Mouse (Mus musculus): Measurements from ENCODE around the gene Dclre1a. TPM values are rescaled to one million over a fixed set of nuclear protein-coding genes. Genes with fewer than 3 reads are reported as not detected.

Gene Dclre1a
- polyA plus RNA-seq (2012; rRNA removed): 2.1 and 3.1 TPM in 2 replicates

DNA sequence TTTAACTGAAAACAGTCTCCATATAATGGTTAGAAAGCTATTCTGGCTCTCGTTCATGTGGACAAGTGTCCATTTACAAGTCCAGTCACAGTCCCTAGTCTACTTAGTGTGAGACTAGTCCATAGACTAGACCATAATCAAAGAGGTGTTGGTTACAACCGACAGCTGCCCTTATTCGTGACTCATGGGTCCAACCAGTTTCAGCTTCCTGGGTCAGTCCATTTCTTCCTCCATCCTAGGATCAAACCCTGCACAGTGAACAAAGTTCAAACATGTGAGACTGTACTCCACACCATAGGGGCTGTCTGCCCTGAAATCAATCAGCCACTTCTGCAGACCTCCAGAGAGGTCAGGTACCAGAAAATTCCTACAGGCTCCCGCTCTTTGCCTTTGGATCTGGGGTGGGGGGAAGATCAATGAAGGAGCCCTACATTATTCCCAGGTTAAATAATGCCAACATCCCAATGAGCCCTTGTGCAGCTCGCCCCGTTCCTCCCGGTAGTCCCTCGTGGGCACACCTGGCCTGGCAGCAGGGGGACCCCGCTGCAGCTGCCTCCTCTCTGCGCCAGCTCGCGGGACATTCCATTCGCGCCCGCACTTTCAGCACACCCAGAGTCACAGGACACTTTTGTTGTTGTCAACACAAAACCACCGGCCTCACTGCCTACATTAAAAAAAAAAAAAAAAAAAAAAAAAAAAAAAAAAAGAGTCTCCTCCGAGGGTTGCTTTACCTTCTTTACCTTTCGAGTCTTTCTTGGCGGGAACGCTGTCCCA, at the start of gene Dclre1a:
Gene Dclre1a (minus strand): TSS at position 767 of the 774 bp plus-strand sequence.
- H3K4me3 ChIP-seq (ENCODE audit: control insufficient read depth, insufficient read depth, low read length): peak within 1 kb of the TSS; percentile 85
- H3K27me3 ChIP-seq (ENCODE audit: control insufficient read depth, insufficient read depth, low read length): no peaks in the 10 kb centered on the region
- peak; percentile 82 for DNase-seq
- H3K36me3 ChIP-seq (ENCODE audit: control insufficient read depth, insufficient read depth, low read length): peaks cover 9% of the 10 kb centered on the region
- TF ChIP-seq POLR2A (IDR thresholded peaks at IDR 0.05; ENCODE audit: control insufficient read depth, extremely low read depth, insufficient read depth, low read length, poor library complexity): no peak
- TF ChIP-seq CTCF (IDR thresholded peaks at IDR 0.05; ENCODE audit: borderline replicate concordance, control insufficient read depth, extremely low read depth, insufficient read depth, low read length, poor library complexity): no peak
- H3K27ac ChIP-seq (ENCODE audit: control insufficient read depth, insufficient read depth, low read length): no peak within 1 kb of the TSS; the same call in 1 of the 2 replicates
- 13% methylated on average over 20 of the region's 20 CpGs for WGBS
- H3K4me1 ChIP-seq (replicated peaks; ENCODE audit: control insufficient read depth, insufficient read depth, low read length): peaks cover 4% of the 10 kb centered on the region; the same call in 1 of the 2 replicates

DNA sequence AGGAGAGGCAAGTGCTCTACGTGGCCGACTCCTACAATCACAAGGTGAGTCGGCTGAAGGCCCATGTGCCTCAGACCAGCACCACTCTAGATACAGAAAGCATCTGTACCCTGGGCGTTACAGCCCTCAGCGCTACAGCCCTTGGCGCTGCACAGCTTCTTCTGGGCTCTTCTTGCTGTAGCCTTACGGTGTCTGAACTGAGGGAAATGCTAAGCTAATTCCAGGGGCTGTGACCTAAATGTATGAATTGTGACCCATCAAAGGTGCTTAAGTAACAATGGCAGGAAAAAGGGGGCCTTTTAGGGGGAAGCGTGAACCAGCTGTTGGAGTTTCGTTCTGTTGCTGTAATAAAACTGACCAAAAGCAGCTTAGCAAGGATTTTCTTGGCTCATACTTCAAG, 44.5 kb upstream of the Dclre1a start:
- H3K4me3 ChIP-seq (ENCODE audit: control insufficient read depth, insufficient read depth, low read length): no peak overlapping the region
- TF ChIP-seq POLR2A (IDR thresholded peaks at IDR 0.05; ENCODE audit: control insufficient read depth, extremely low read depth, insufficient read depth, low read length, poor library complexity) (no peak), CTCF (IDR thresholded peaks at IDR 0.05; ENCODE audit: borderline replicate concordance, control insufficient read depth, extremely low read depth, insufficient read depth, low read length, poor library complexity) (no peak)
- no peak overlapping the region for H3K27ac ChIP-seq (ENCODE audit: control insufficient read depth, insufficient read depth, low read length)
- no peak for DNase-seq
- H3K27me3 ChIP-seq (ENCODE audit: control insufficient read depth, insufficient read depth, low read length): no peaks in the 10 kb centered on the region
- H3K4me1 ChIP-seq (replicated peaks; ENCODE audit: control insufficient read depth, insufficient read depth, low read length): no peaks in the 10 kb centered on the region
- 98% methylated on average over 9 of the region's 9 CpGs for WGBS
- peaks cover 46% of the 10 kb centered on the region for H3K36me3 ChIP-seq (ENCODE audit: control insufficient read depth, insufficient read depth, low read length)

- DNase-seq: no peak
- TF ChIP-seq CTCF (IDR thresholded peaks at IDR 0.05; ENCODE audit: borderline replicate concordance, control insufficient read depth, extremely low read depth, insufficient read depth, low read length, poor library complexity) (no peak), POLR2A (IDR thresholded peaks at IDR 0.05; ENCODE audit: control insufficient read depth, extremely low read depth, insufficient read depth, low read length, poor library complexity) (no peak)
- Histone ChIP-seq H3K36me3 (ENCODE audit: control insufficient read depth, insufficient read depth, low read length) (peaks cover 37% of the 10 kb centered on the region), H3K4me1 (replicated peaks; ENCODE audit: control insufficient read depth, insufficient read depth, low read length) (no peaks in the 10 kb centered on the region), H3K4me3 (ENCODE audit: control insufficient read depth, insufficient read depth, low read length) (no peak overlapping the region), H3K27me3 (ENCODE audit: control insufficient read depth, insufficient read depth, low read length) (no peaks in the 10 kb centered on the region), H3K27ac (ENCODE audit: control insufficient read depth, insufficient read depth, low read length) (no peak overlapping the region)
- 92% methylated on average over 3 of the region's 3 CpGs for WGBS
Observed at GRCm38 (mm10) chr19:56590250-56590649, 42.2 kb upstream of the Dclre1a start.

DNA sequence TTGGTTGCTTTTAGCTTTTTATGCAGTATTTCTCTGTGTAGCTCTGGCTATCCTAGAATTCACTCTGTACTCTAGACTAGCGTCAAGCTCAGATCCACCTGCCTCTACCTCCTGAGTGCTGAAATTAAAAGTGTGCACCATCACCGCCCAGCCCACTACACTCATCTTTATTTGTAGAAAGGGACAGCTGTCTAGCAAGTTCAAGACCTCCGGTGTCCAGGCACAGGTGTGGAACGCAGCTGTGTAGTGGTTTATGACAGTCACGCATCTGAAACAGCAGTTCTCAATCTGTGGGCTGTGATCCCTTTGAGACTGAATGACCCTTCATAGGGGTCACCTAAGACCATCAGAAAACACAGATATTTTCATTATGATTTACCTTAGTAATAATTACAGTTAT, 41.4 kb upstream of the Dclre1a start:
- DNase-seq: no peak
- Histone ChIP-seq H3K27ac (ENCODE audit: control insufficient read depth, insufficient read depth, low read length) (no peak overlapping the region), H3K4me3 (ENCODE audit: control insufficient read depth, insufficient read depth, low read length) (no peak overlapping the region), H3K36me3 (ENCODE audit: control insufficient read depth, insufficient read depth, low read length) (peaks cover 37% of the 10 kb centered on the region), H3K4me1 (replicated peaks; ENCODE audit: control insufficient read depth, insufficient read depth, low read length) (no peaks in the 10 kb centered on the region), H3K27me3 (ENCODE audit: control insufficient read depth, insufficient read depth, low read length) (no peaks in the 10 kb centered on the region)
- WGBS: 98% methylated on average over 5 of the region's 5 CpGs
- no peak for TF ChIP-seq CTCF (IDR thresholded peaks at IDR 0.05; ENCODE audit: borderline replicate concordance, control insufficient read depth, extremely low read depth, insufficient read depth, low read length, poor library complexity)
- TF ChIP-seq POLR2A (IDR thresholded peaks at IDR 0.05; ENCODE audit: control insufficient read depth, extremely low read depth, insufficient read depth, low read length, poor library complexity): no peak

- H3K4me1 ChIP-seq (replicated peaks; ENCODE audit: control insufficient read depth, insufficient read depth, low read length): no peaks in the 10 kb centered on the region
- 95% methylated on average over 6 of the region's 6 CpGs for WGBS
- TF ChIP-seq POLR2A (IDR thresholded peaks at IDR 0.05; ENCODE audit: control insufficient read depth, extremely low read depth, insufficient read depth, low read length, poor library complexity) (no peak), CTCF (IDR thresholded peaks at IDR 0.05; ENCODE audit: borderline replicate concordance, control insufficient read depth, extremely low read depth, insufficient read depth, low read length, poor library complexity) (no peak)
- peaks cover 34% of the 10 kb centered on the region for H3K36me3 ChIP-seq (ENCODE audit: control insufficient read depth, insufficient read depth, low read length)
- no peak overlapping the region for H3K4me3 ChIP-seq (ENCODE audit: control insufficient read depth, insufficient read depth, low read length)
- no peak for DNase-seq
- H3K27me3 ChIP-seq (ENCODE audit: control insufficient read depth, insufficient read depth, low read length): no peaks in the 10 kb centered on the region
- H3K27ac ChIP-seq (ENCODE audit: control insufficient read depth, insufficient read depth, low read length): no peak overlapping the region
Observed at GRCm38 (mm10) chr19:56589008-56589407, 41.0 kb upstream of the Dclre1a start.

- WGBS: 92% methylated on average over 6 of the region's 6 CpGs
- DNase-seq: no peak
- Histone ChIP-seq H3K27ac (ENCODE audit: control insufficient read depth, insufficient read depth, low read length) (no peak overlapping the region), H3K4me3 (ENCODE audit: control insufficient read depth, insufficient read depth, low read length) (no peak overlapping the region), H3K27me3 (ENCODE audit: control insufficient read depth, insufficient read depth, low read length) (no peaks in the 10 kb centered on the region), H3K36me3 (ENCODE audit: control insufficient read depth, insufficient read depth, low read length) (peaks cover 28% of the 10 kb centered on the region), H3K4me1 (replicated peaks; ENCODE audit: control insufficient read depth, insufficient read depth, low read length) (no peaks in the 10 kb centered on the region)
- TF ChIP-seq CTCF (IDR thresholded peaks at IDR 0.05; ENCODE audit: borderline replicate concordance, control insufficient read depth, extremely low read depth, insufficient read depth, low read length, poor library complexity) (no peak), POLR2A (IDR thresholded peaks at IDR 0.05; ENCODE audit: control insufficient read depth, extremely low read depth, insufficient read depth, low read length, poor library complexity) (no peak)
Observed at GRCm38 (mm10) chr19:56588205-56588626, 40.2 kb upstream of the Dclre1a start.
